Mouse (Mus musculus): ENCODE data around the gene Tspan15.

DNA sequence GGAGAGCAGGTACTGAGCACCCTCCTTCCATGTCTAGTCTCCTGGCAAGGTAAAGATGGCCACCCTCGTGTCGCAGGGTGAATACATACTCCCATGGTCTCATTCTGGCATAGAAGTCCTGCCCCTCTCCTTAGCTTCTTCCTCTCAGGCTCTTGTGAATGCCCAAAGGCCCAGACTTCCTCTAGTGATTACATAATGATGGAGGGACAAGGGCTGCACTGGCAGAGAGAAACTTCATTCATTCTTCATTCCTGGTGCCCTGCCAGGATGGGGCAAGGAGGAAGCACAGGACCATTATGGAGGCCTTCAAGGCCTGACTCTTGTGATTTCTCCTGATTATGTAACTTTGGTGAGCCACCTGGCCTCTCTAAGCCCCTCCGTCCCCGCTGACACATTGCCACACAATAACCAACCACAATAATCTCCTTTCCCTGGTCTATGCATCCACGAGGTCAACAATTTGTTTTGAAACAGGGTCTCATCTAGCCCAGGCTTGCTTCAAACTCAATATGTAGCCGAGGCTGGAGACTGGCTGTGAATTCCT lies 48.5 kb downstream of the Tspan15 start:
- no peak for TF ChIP-seq CTCF (IDR thresholded peaks at IDR 0.05; ENCODE audit: low read depth, low read length)
- no peak for TF ChIP-seq POLR2A (IDR thresholded peaks at IDR 0.05; ENCODE audit: borderline replicate concordance, low read depth, low read length)

All from bone marrow macrophage, adult 2 months (primary cell).